Mouse (Mus musculus): ENCODE measurements around the gene Ptger4.
"Not testable (repeated sequence)": the region's sequence is repeated elsewhere in the genome, so short reads cannot be mapped to it uniquely, and the experiment has no call there.

Gene Ptger4

GRCm38 (mm10) chr15:5237012-5237660 lies 6.9 kb downstream of the Ptger4 start:
- peak; percentile 60 for DNase-seq

GRCm38 (mm10) chr15:5236538-5236937 lies 7.4 kb downstream of the Ptger4 start:
- DNase-seq: peak; percentile 92

- DNase-seq: no peak
Observed at GRCm38 (mm10) chr15:5235527-5235926, 8.5 kb downstream of the Ptger4 start.

GRCm38 (mm10) chr15:5234659-5235058 lies 9.3 kb downstream of the Ptger4 start:
- DNase-seq: no peak

- not testable (repeated sequence) for DNase-seq
Observed at GRCm38 (mm10) chr15:5230746-5231145, 13.2 kb downstream of the Ptger4 start.

GRCm38 (mm10) chr15:5220491-5220890 lies 23.5 kb downstream of the Ptger4 start:
- DNase-seq: no peak

- no peak for DNase-seq
Observed at GRCm38 (mm10) chr15:5209116-5209515, 34.9 kb downstream of the Ptger4 start.

GRCm38 (mm10) chr15:5205222-5205621 lies 38.8 kb downstream of the Ptger4 start:
- no peak for DNase-seq

- no peak for DNase-seq
Observed at GRCm38 (mm10) chr15:5196691-5197090, 47.3 kb downstream of the Ptger4 start.

GRCm38 (mm10) chr15:5195987-5196514 lies 47.9 kb downstream of the Ptger4 start:
- DNase-seq: no peak

GRCm38 (mm10) chr15:5194931-5195330 lies 49.1 kb downstream of the Ptger4 start:
- no peak for DNase-seq

- DNase-seq: no peak
Observed at GRCm38 (mm10) chr15:5194446-5194845, 49.5 kb downstream of the Ptger4 start.

- no peak for DNase-seq
Observed at GRCm38 (mm10) chr15:5193833-5194232, 50.2 kb downstream of the Ptger4 start.

GRCm38 (mm10) chr15:5189504-5190093 lies 54.4 kb downstream of the Ptger4 start:
- no peak for DNase-seq

GRCm38 (mm10) chr15:5188029-5188428 lies 56.0 kb downstream of the Ptger4 start:
- no peak for DNase-seq

GRCm38 (mm10) chr15:5187116-5187515 lies 56.9 kb downstream of the Ptger4 start:
- DNase-seq: no peak

GRCm38 (mm10) chr15:5186293-5186675 lies 57.7 kb downstream of the Ptger4 start:
- no peak for DNase-seq

GRCm38 (mm10) chr15:5185366-5186292 lies 58.4 kb downstream of the Ptger4 start, which contains the start of gene Ttc33:
Ttc33 (plus strand) TSS chr15:5185525.
- peak; percentile 78 for DNase-seq

GRCm38 (mm10) chr15:5184668-5185330 lies 59.2 kb downstream of the Ptger4 start:
- peak; percentile 16 for DNase-seq

- no peak for DNase-seq
Observed at GRCm38 (mm10) chr15:5173217-5173820, 70.7 kb downstream of the Ptger4 start.

- no peak for DNase-seq
Observed at GRCm38 (mm10) chr15:5165121-5165773, 78.7 kb downstream of the Ptger4 start.

- no peak for DNase-seq
Observed at GRCm38 (mm10) chr15:5158827-5159226, 85.2 kb downstream of the Ptger4 start.

Data from thymus, postnatal 4 days (tissue).